Comparison of ENCODE assay signal across 8 mouse cellular contexts in the genomic region with DNA sequence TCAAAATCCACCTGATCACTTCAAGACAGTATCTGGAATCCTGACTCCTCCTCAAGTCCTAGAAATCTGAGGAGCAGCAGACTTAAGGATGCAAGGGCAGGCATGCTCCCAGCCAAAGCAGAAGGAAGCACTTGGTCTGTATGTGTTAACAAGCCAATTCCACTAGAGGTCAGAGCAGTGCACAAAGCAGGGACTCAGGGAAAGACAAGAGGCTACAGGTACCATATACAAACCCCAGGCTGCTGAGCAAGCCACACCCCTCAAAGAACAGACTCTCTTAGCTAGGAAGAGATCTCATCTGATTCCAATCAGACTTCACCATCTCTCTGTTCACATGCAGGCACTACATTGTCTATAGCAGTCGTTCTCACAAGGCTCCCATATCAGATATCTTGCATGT.
DNase-seq lines count a peak whose midpoint lies in the region; ATAC-seq and TF ChIP-seq lines count a peak whose summit lies in the region.

No protein-coding gene starts in this region.

- no peak for TF ChIP-seq POLR2A in testis, adult 2 months (IDR thresholded peaks at IDR 0.05; ENCODE audit: control insufficient read depth, low read depth, low read length)
- TF ChIP-seq POLR2A in liver, adult 2 months (IDR thresholded peaks at IDR 0.05; ENCODE audit: extremely low read depth, insufficient read depth, low read length), result no peak

- H3K4me3 ChIP-seq in testis, adult 2 months (ENCODE audit: control insufficient read depth, low read depth, low read length), result no peak overlapping the region
- no peak overlapping the region for H3K4me3 ChIP-seq in forebrain, postnatal 0 days (ENCODE audit: low read depth, low read length)
- H3K4me3 ChIP-seq in liver, adult 2 months (ENCODE audit: insufficient read depth, low read depth, low read length), result no peak overlapping the region
- H3K4me3 ChIP-seq in neural tube, embryonic 14.5 days (ENCODE audit: low read depth, low read length), result no peak overlapping the region

- no peaks in the 10 kb centered on the region for H3K9me3 ChIP-seq in forebrain, postnatal 0 days (ENCODE audit: low read length)
- H3K9me3 ChIP-seq in neural tube, embryonic 14.5 days (ENCODE audit: control insufficient read depth, low read length), result no peaks in the 10 kb centered on the region

- 61% methylated on average over 1 of the region's 1 CpGs for WGBS in forebrain, postnatal 0 days
- WGBS in liver, adult 2 months, result 59% methylated on average over 1 of the region's 1 CpGs
- 57% methylated on average over 1 of the region's 1 CpGs for WGBS in neural tube, embryonic 14.5 days

- no peaks in the 10 kb centered on the region for H3K79me2 ChIP-seq in liver, adult 2 months (ENCODE audit: control insufficient read depth, insufficient read depth, low read length)

- no peak for DNase-seq in testis, postnatal 14 days (ENCODE audit: low spot score)
- peak; percentile 48 for DNase-seq in adrenal gland, postnatal 10 days
- DNase-seq in forebrain, postnatal 0 days, result peak; percentile 46
- DNase-seq in kidney, adult 9 months, result peak; percentile 73
- DNase-seq in liver, adult 2 months (ENCODE audit: extremely low read depth, low read depth, low spot score), result peak; percentile 29

- no peaks in the 10 kb centered on the region for H3K36me3 ChIP-seq in testis, adult 2 months (ENCODE audit: control insufficient read depth, insufficient read depth, low read length)
- no peaks in the 10 kb centered on the region for H3K36me3 ChIP-seq in forebrain, postnatal 0 days (ENCODE audit: insufficient read depth)
- no peaks in the 10 kb centered on the region for H3K36me3 ChIP-seq in liver, adult 2 months (ENCODE audit: control insufficient read depth, insufficient read depth, low read length)
- no peaks in the 10 kb centered on the region for H3K36me3 ChIP-seq in neural tube, embryonic 14.5 days (ENCODE audit: control insufficient read depth, insufficient read depth, low read length)

- TF ChIP-seq CTCF in testis, adult 2 months (IDR thresholded peaks at IDR 0.05; ENCODE audit: control insufficient read depth, insufficient read depth, insufficient replicate concordance, low read depth, low read length), result peak; percentile 41; the same call in 1 of the 2 replicates
- peak; percentile 75 for TF ChIP-seq CTCF in forebrain, postnatal 0 days (IDR thresholded peaks at IDR 0.05; ENCODE audit: low read depth)
- TF ChIP-seq CTCF in liver, adult 2 months (IDR thresholded peaks at IDR 0.05; ENCODE audit: low read depth, low read length), result peak; percentile 37; the same call in 1 of the 2 replicates

- H3K9ac ChIP-seq in forebrain, postnatal 0 days, result no peak overlapping the region
- no peak overlapping the region for H3K9ac ChIP-seq in liver, adult 2 months (ENCODE audit: low read depth, low read length)
- no peak overlapping the region for H3K9ac ChIP-seq in neural tube, embryonic 14.5 days (replicated peaks; ENCODE audit: low read depth, low read length)

- no peaks in the 10 kb centered on the region for H3K27me3 ChIP-seq in testis, adult 2 months (ENCODE audit: control insufficient read depth, insufficient read depth, low read length)
- no peaks in the 10 kb centered on the region for H3K27me3 ChIP-seq in forebrain, postnatal 0 days (ENCODE audit: insufficient read depth, low read length)
- no peaks in the 10 kb centered on the region; the same call in 1 of the 2 replicates for H3K27me3 ChIP-seq in liver, adult 2 months (ENCODE audit: control insufficient read depth, insufficient read depth, low read length)
- H3K27me3 ChIP-seq in neural tube, embryonic 14.5 days (ENCODE audit: control insufficient read depth, insufficient read depth, low read length), result no peaks in the 10 kb centered on the region

- H3K4me2 ChIP-seq in forebrain, postnatal 0 days (ENCODE audit: low read depth), result no peak overlapping the region
- no peak overlapping the region for H3K4me2 ChIP-seq in neural tube, embryonic 14.5 days (ENCODE audit: low read depth, low read length)

- ATAC-seq in forebrain, postnatal 0 days, result peak; percentile 63
- ATAC-seq in neural tube, embryonic 14.5 days (ENCODE audit: low read depth), result peak; percentile 82; the same call in 1 of the 2 replicates
- no peak for ATAC-seq in erythroblast, adult 5-6 weeks (replicated peaks; ENCODE audit: low FRiP score, poor library complexity, severe bottlenecking)

- no peaks in the 10 kb centered on the region for H3K4me1 ChIP-seq in testis, adult 2 months (ENCODE audit: control insufficient read depth, insufficient read depth, low read length)
- H3K4me1 ChIP-seq in forebrain, postnatal 0 days (ENCODE audit: insufficient read depth), result no peaks in the 10 kb centered on the region
- no peaks in the 10 kb centered on the region for H3K4me1 ChIP-seq in liver, adult 2 months (ENCODE audit: control insufficient read depth, insufficient read depth, low read length)
- no peaks in the 10 kb centered on the region for H3K4me1 ChIP-seq in neural tube, embryonic 14.5 days (ENCODE audit: control insufficient read depth, insufficient read depth, low read length)

- H3K27ac ChIP-seq in testis, adult 2 months (ENCODE audit: control insufficient read depth, insufficient read depth, low read depth, low read length), result no peak overlapping the region
- no peak overlapping the region for H3K27ac ChIP-seq in forebrain, postnatal 0 days (ENCODE audit: low read depth, low read length)
- no peak overlapping the region for H3K27ac ChIP-seq in liver, adult 2 months (replicated peaks; ENCODE audit: insufficient read depth, low read depth, low read length)
- H3K27ac ChIP-seq in neural tube, embryonic 14.5 days (ENCODE audit: low read depth, low read length), result no peak overlapping the region
